Mouse (Mus musculus): Measurements from ENCODE around the gene Dync1li1.

Dync1li1 gene

GRCm38 (mm10) chr9:114768066-114768465 lies 79.5 kb downstream of the Dync1li1 start:
- DNase-seq (ENCODE audit: low spot score): no peak

- no peak for DNase-seq (ENCODE audit: low spot score)
Observed at GRCm38 (mm10) chr9:114770224-114770623, 81.6 kb downstream of the Dync1li1 start.

- no peak for DNase-seq (ENCODE audit: low spot score)
Observed at GRCm38 (mm10) chr9:114771565-114771964, 83.0 kb downstream of the Dync1li1 start.
